Mouse (Mus musculus) ES-E14 (cell line): ENCODE data around the gene P2rx3. TPM values are rescaled to one million over a fixed set of nuclear protein-coding genes. Genes with fewer than 3 reads are reported as not detected.

Experiments
- DNase-seq: peaks from one replicate; pipeline ENCODE4 v3.0.0-alpha.2; 2013; ENCODE audit warnings: low read depth, low spot score
- H3K27ac ChIP-seq: 2 replicates; pipeline ENCODE4 v1.5.1; 2012; ENCODE audit warnings: low read depth, mild to moderate bottlenecking, low read length, moderate library complexity, mixed read lengths; ENCODE audit not compliant: poor library complexity, insufficient read depth, severe bottlenecking
- H3K36me3 ChIP-seq: 2 replicates; pipeline ENCODE4 v1.6.1; 2012; ENCODE audit warnings: mild to moderate bottlenecking, low read length, moderate library complexity, mixed read lengths; ENCODE audit not compliant: control insufficient read depth, poor library complexity, insufficient read depth, severe bottlenecking
- H3K4me1 ChIP-seq, 2 experiments: fragments of 150-350 bp in 1 of 2; sonication (generic) in 1 of 2; 2 replicates each; pipeline ENCODE4 v1.6.1; 2012; ENCODE audit warnings: low read length in 2 of 2, mild to moderate bottlenecking in 1 of 2, mixed read lengths in 1 of 2; ENCODE audit not compliant: control insufficient read depth in 2 of 2, insufficient read depth in 2 of 2, poor library complexity in 1 of 2
- H3K4me3 ChIP-seq, 2 experiments: fragments of 150-350 bp in 1 of 2; sonication (generic) in 1 of 2; 2 replicates each; pipeline ENCODE4 v1.5.1; 2012; ENCODE audit warnings: low read length in 2 of 2, low read depth in 1 of 2, mild to moderate bottlenecking in 1 of 2, mixed read lengths in 1 of 2; ENCODE audit not compliant: insufficient read depth in 1 of 2, poor library complexity in 1 of 2, severe bottlenecking in 1 of 2
- H3K9ac ChIP-seq: 2 replicates; pipeline ENCODE4 v1.6.1; 2012; ENCODE audit warnings: low read depth, mild to moderate bottlenecking, low read length, mixed read lengths; ENCODE audit not compliant: poor library complexity, insufficient read depth, severe bottlenecking
- H3K9me3 ChIP-seq: fragments of 150-350 bp; sonication (generic); 2 replicates; pipeline ENCODE4 v1.6.1; 2012; ENCODE audit warnings: low read depth, mild to moderate bottlenecking, low read length; ENCODE audit not compliant: control insufficient read depth, insufficient read depth
- CHD2 ChIP-seq: IDR thresholded peaks from 2 replicates; pipeline ENCODE4 v1.6.1; 2014; ENCODE audit warnings: mild to moderate bottlenecking, low read depth, low read length, inconsistent platforms
- HCFC1 ChIP-seq: IDR thresholded peaks from 2 replicates; pipeline ENCODE4 v1.6.1; 2012; ENCODE audit warnings: low read length, inconsistent platforms, borderline replicate concordance; ENCODE audit not compliant: insufficient read depth
- MAFK ChIP-seq: IDR thresholded peaks from 2 replicates; pipeline ENCODE4 v1.6.1; 2014; ENCODE audit warnings: mild to moderate bottlenecking, low read depth, low read length, inconsistent platforms; ENCODE audit not compliant: insufficient read depth
- ZC3H11A ChIP-seq: IDR thresholded peaks from 2 replicates; pipeline ENCODE4 v1.6.1; 2012; ENCODE audit warnings: low read depth, mild to moderate bottlenecking, inconsistent platforms, low read length, borderline replicate concordance
- ZNF384 ChIP-seq: IDR thresholded peaks from 2 replicates; pipeline ENCODE4 v1.6.1; 2012; ENCODE audit warnings: low read depth, low read length, inconsistent platforms
- in situ Hi-C, 2 experiments: fragments of 600-800 bp; cut with MboI; formaldehyde crosslinking; loops; one replicate each; pipeline ENCODE4 v1.15.1; 2025; ENCODE audit warnings: low sequenced_read_pairs in 2 of 2, inconsistent platforms in 1 of 2; ENCODE audit not compliant: unreplicated experiment in 2 of 2
- total RNA-seq: library from RNA; depleted of rRNA; stranded (reverse); fragments of 300-350 nt; gene quantifications from 2 replicates; pipeline ENCODE4 v1.2.3, GENCODE M21; 2012; rRNA removed

Gene P2rx3
- 4.6 and 5.1 TPM in 2 replicates for total RNA-seq

DNA sequence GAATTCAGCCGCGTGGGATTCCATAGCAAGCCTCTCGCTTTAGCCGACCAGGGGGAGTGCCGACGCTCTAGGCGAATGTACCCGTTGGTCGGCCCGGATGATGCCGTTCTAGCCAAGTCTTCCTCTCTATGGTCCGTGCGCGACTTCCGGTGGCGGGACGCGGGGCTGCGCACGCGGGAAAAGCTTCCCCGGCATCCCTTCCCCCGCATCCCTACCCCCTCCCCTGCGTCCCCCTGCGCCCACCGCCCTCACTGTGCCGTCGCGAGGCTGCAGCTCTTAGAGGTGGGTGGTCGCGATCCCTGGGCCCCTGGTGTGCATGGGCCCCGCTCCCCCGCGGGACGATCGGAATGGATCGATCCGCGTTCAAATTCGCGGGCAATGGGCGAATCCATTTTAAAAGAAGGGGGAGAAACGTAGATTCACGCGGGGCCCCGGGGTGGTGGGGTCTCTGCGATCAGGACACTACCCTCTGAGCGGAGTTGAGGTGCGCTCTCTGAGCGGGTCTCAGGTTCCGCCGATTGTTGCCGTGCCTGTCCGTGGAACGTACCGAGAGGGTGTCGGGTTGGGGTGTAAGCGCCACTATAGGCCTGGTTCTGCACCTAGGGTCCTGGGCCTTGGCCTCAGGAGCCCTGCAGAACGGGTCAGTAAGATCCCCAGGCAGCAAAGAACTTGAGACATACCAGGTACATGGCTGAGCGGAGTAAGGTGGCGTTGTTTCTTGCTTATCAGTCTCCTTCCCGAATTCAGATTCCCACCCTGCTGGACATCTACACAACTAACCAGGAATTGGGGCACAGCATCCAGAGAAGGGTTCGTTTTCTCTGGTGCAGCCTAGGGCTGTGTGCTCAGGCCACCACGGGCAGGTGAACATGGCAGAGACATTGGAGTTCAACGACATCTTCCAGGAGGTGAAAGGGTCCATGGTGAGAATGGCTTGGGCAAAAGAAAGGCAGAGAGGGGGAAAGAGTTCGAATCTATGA, at the start of gene P2rx3, which contains the start of gene Ssrp1:
P2rx3 (minus strand) TSS at position 416 of the 980 bp plus-strand sequence.
Ssrp1 (plus strand) TSS at position 188 of the 980 bp plus-strand sequence.
- Histone ChIP-seq H3K27ac (peak within 1 kb of the TSS; percentile 66), H3K36me3 (peaks cover 29% of the 10 kb centered on the region), H3K4me1 (peaks cover 3 to 6% of the 10 kb centered on the region in 2 experiments; a peak in 2 of 4 replicates), H3K9ac (peak within 1 kb of the TSS; percentile 98), H3K4me3 (peak within 1 kb of the TSS; percentile 89 to 95), H3K9me3 (no peaks in the 10 kb centered on the region)
- DNase-seq, result peak; percentile 85
- TF ChIP-seq HCFC1 (peak; percentile 67), CHD2 (no peak)
- in situ Hi-C loops, result no loop called here

DNA sequence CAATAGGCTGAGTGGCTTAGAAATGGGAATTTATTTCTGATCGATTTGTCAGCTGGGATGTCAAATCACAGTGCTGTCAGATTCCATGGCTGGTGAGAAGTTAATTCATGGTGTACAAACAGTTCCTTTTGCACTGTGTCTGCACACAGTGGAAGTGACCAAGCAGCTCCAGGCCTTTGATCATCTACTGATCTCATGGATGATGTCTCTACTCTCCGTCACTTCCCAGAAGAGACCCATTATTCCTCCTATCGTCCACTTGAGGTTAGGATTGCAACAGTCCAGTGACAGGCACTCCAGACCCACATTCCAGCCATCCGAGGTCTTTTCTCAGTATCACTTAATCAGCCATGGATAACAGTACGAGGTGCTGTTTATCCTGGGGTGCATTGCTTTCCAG, 36.5 kb upstream of the P2rx3 start:
- no peak for TF ChIP-seq ZC3H11A
- no peak overlapping the region for H3K27ac ChIP-seq
- no peak for DNase-seq
- H3K4me1 ChIP-seq, result no peaks in the 10 kb centered on the region
- H3K9ac ChIP-seq, result no peak overlapping the region
- H3K36me3 ChIP-seq, result 0 out of 2 replicates have a peak, but pooled peaks cover 2% of the 10 kb centered on the region
- no peak overlapping the region for H3K4me3 ChIP-seq
- in situ Hi-C loops, result no loop called here
- no peaks in the 10 kb centered on the region for H3K9me3 ChIP-seq

DNA sequence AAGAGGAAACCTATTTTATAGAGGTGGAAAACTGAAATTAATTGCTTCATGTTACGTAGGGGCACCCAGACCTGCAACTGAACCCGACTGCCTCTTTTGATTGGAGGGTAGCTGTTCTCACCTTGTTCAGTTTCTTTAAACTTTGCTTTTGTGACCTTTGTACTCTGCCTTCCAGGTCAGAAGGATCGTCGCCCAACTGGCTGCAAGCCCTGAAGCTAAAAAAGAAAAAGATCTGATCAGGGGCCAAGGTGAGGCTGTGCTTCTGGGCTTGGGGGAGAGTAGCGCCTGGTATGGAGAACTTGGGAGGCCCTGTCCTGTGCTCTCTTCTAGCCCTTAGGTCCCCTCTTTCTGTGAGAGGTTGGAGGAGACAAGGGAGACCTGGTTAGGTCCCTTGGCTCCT, 34.7 kb upstream of the P2rx3 start:
- Histone ChIP-seq H3K27ac (no peak overlapping the region), H3K9ac (no peak overlapping the region), H3K4me3 (no peak overlapping the region), H3K9me3 (no peaks in the 10 kb centered on the region), H3K36me3 (0 out of 2 replicates have a peak, but pooled peaks cover 2% of the 10 kb centered on the region), H3K4me1 (no peaks in the 10 kb centered on the region)
- in situ Hi-C loops, result no loop called here
- no peak for DNase-seq
- TF ChIP-seq ZC3H11A (no peak), ZNF384 (no peak), MAFK (no peak), CHD2 (no peak), HCFC1 (no peak)

DNA sequence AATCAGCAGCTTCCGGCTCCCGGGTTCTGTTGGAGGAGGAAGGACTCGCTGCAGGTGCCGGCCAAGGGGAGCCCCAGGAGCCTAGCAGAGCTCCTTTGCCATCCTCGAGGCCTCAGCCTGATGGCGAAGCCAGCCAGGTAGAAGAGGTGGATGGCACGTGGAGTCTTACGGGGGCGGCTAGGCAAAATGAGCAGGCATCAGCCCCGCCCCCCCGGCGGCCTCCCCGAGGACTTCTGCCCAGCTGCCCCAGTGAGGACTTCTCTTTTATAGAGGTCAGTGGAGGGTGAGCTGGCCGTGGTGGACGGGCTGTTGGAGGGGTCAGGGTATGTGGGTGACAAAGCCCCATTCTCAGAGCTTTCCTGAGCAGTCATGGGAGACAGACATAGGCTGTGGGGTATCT, 32.8 kb upstream of the P2rx3 start:
- H3K36me3 ChIP-seq, result peaks cover 2% of the 10 kb centered on the region; the same call in 1 of the 2 replicates
- H3K4me3 ChIP-seq, result no peak overlapping the region
- no peaks in the 10 kb centered on the region for H3K9me3 ChIP-seq
- in situ Hi-C loops, result no loop called here
- no peak for TF ChIP-seq CHD2
- TF ChIP-seq MAFK, result no peak
- TF ChIP-seq HCFC1, result no peak
- TF ChIP-seq ZC3H11A, result no peak
- no peak for TF ChIP-seq ZNF384
- no peak overlapping the region for H3K9ac ChIP-seq
- no peak overlapping the region for H3K27ac ChIP-seq
- H3K4me1 ChIP-seq, result no peaks in the 10 kb centered on the region
- no peak for DNase-seq

DNA sequence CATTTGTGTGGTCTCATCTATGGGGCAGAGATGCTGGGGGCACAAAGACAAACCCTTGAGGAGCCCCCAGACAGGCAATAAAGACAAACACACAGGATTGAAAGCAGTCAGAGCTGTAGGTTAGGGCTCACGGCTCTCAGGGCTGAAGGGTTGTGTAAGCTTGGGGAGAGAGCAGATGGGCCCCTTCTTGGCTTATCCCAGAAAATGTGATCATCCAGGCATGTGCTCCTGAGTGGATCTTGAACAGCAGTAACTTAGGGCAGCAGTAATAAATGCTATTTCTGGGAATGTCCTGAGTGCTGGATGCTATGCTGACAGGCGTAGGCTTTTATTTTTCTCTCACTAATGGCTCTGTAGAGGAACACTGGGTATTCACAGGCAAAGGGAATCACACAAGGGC, 31.4 kb upstream of the P2rx3 start:
- Histone ChIP-seq H3K27ac (no peak overlapping the region), H3K4me1 (peaks cover 0 to 3% of the 10 kb centered on the region in 2 experiments; a peak in 1 of 4 replicates), H3K36me3 (peaks cover 6% of the 10 kb centered on the region; the same call in 1 of the 2 replicates), H3K9me3 (no peaks in the 10 kb centered on the region), H3K9ac (no peak overlapping the region), H3K4me3 (no peak overlapping the region)
- TF ChIP-seq HCFC1 (no peak), ZC3H11A (no peak), MAFK (no peak), CHD2 (no peak), ZNF384 (no peak)
- DNase-seq, result no peak
- in situ Hi-C loops, result no loop called here
